Mouse (Mus musculus): Measurements from ENCODE around the gene Schip1. TPM values are rescaled to one million over a fixed set of nuclear protein-coding genes. Genes with fewer than 3 reads are reported as not detected.

The Schip1 gene
- polyA plus RNA-seq, 2 experiments = 1.1 to 1.6 TPM

- Histone ChIP-seq H3K4me3 (ENCODE audit: insufficient read depth in 1 of 2, low read depth in 2 of 2, low read length in 2 of 2) (no peak overlapping the region), H3K27me3 (ENCODE audit: control insufficient read depth, insufficient read depth, low read length) (no peaks in the 10 kb centered on the region), H3K9ac (replicated peaks) (no peak overlapping the region), H3K27ac (no peak overlapping the region), H3K4me1 (replicated peaks; ENCODE audit: control insufficient read depth in 2 of 2, insufficient read depth in 2 of 2, low read length in 1 of 2) (no peaks in the 10 kb centered on the region), H3K4me2 (ENCODE audit: low read depth) (no peak overlapping the region), H3K36me3 (replicated peaks; ENCODE audit: control insufficient read depth, insufficient read depth, low read depth) (no peaks in the 10 kb centered on the region), H3K9me3 (ENCODE audit: control insufficient read depth, low read length) (no peaks in the 10 kb centered on the region)
- peak in 1 of 3 experiments; percentile 22 for DNase-seq (ENCODE audit: low read depth in 3 of 3, low spot score in 3 of 3)
- WGBS (ENCODE audit: insufficient replicate concordance) = 39% methylated on average over 9 of the region's 9 CpGs
- ATAC-seq (ENCODE audit: insufficient read depth) = no peak
- no peak for TF ChIP-seq EP300 (IDR thresholded peaks at IDR 0.05; ENCODE audit: low read depth)
- TF ChIP-seq CTCF (IDR thresholded peaks at IDR 0.05; ENCODE audit: low read depth) = peak; percentile 72
Observed at GRCm38 (mm10) chr3:68045475-68046416, 18.9 kb upstream of the Schip1 start.

GRCm38 (mm10) chr3:68053538-68053937, 11.1 kb upstream of the Schip1 start:
- no peaks in the 10 kb centered on the region for H3K4me1 ChIP-seq (replicated peaks; ENCODE audit: control insufficient read depth in 2 of 2, insufficient read depth in 2 of 2, low read length in 1 of 2)
- H3K36me3 ChIP-seq (replicated peaks; ENCODE audit: control insufficient read depth, insufficient read depth, low read depth) = no peaks in the 10 kb centered on the region
- DNase-seq (ENCODE audit: low read depth in 3 of 3, low spot score in 3 of 3) (peak in 1 of 3 experiments; percentile 4), ATAC-seq (ENCODE audit: insufficient read depth) (no peak)
- no peak overlapping the region for H3K27ac ChIP-seq
- WGBS (ENCODE audit: insufficient replicate concordance) = 41% methylated on average over 2 of the region's 2 CpGs
- no peak overlapping the region for H3K4me2 ChIP-seq (ENCODE audit: low read depth)
- no peak overlapping the region for H3K9ac ChIP-seq (replicated peaks)
- H3K9me3 ChIP-seq (ENCODE audit: control insufficient read depth, low read length) = no peaks in the 10 kb centered on the region
- H3K4me3 ChIP-seq (ENCODE audit: insufficient read depth in 1 of 2, low read depth in 2 of 2, low read length in 2 of 2) = no peak overlapping the region
- no peaks in the 10 kb centered on the region for H3K27me3 ChIP-seq (ENCODE audit: control insufficient read depth, insufficient read depth, low read length)
- TF ChIP-seq EP300 (IDR thresholded peaks at IDR 0.05; ENCODE audit: low read depth) = no peak
- peak; percentile 55 for TF ChIP-seq CTCF (IDR thresholded peaks at IDR 0.05; ENCODE audit: low read depth)

- H3K27me3 ChIP-seq (ENCODE audit: control insufficient read depth, insufficient read depth, low read length) = no peaks in the 10 kb centered on the region
- H3K9ac ChIP-seq (replicated peaks) = no peak overlapping the region
- ATAC-seq (ENCODE audit: insufficient read depth) (no peak), DNase-seq (ENCODE audit: low read depth in 3 of 3, low spot score in 3 of 3) (no peak)
- no peaks in the 10 kb centered on the region for H3K9me3 ChIP-seq (ENCODE audit: control insufficient read depth, low read length)
- no peak overlapping the region for H3K4me3 ChIP-seq (ENCODE audit: insufficient read depth in 1 of 2, low read depth in 2 of 2, low read length in 2 of 2)
- no peaks in the 10 kb centered on the region for H3K4me1 ChIP-seq (replicated peaks; ENCODE audit: control insufficient read depth in 2 of 2, insufficient read depth in 2 of 2, low read length in 1 of 2)
- TF ChIP-seq EP300 (IDR thresholded peaks at IDR 0.05; ENCODE audit: low read depth) (no peak), CTCF (IDR thresholded peaks at IDR 0.05; ENCODE audit: low read depth) (no peak)
- no peak overlapping the region for H3K4me2 ChIP-seq (ENCODE audit: low read depth)
- no peaks in the 10 kb centered on the region for H3K36me3 ChIP-seq (replicated peaks; ENCODE audit: control insufficient read depth, insufficient read depth, low read depth)
- H3K27ac ChIP-seq = no peak overlapping the region
- WGBS (ENCODE audit: insufficient replicate concordance) = 39% methylated on average over 13 of the region's 13 CpGs
Observed at GRCm38 (mm10) chr3:68055071-68055470, 9.5 kb upstream of the Schip1 start.

- ATAC-seq (ENCODE audit: insufficient read depth) = no peak
- peak; percentile 67 for TF ChIP-seq CTCF (IDR thresholded peaks at IDR 0.05; ENCODE audit: low read depth)
- no peak for TF ChIP-seq EP300 (IDR thresholded peaks at IDR 0.05; ENCODE audit: low read depth)
Observed at GRCm38 (mm10) chr3:68056373-68057275, 8.0 kb upstream of the Schip1 start.

More at GRCm38 (mm10) chr3:68056373-68057275, 8.0 kb upstream of the Schip1 start:
- Histone ChIP-seq H3K4me1 (replicated peaks; ENCODE audit: control insufficient read depth in 2 of 2, insufficient read depth in 2 of 2, low read length in 1 of 2) (no peaks in the 10 kb centered on the region), H3K4me3 (ENCODE audit: insufficient read depth in 1 of 2, low read depth in 2 of 2, low read length in 2 of 2) (peak overlapping the region; percentile 34 to 55), H3K9ac (replicated peaks) (no peak overlapping the region), H3K4me2 (ENCODE audit: low read depth) (peak overlapping the region; percentile 36), H3K36me3 (replicated peaks; ENCODE audit: control insufficient read depth, insufficient read depth, low read depth) (no peaks in the 10 kb centered on the region), H3K27me3 (ENCODE audit: control insufficient read depth, insufficient read depth, low read length) (no peaks in the 10 kb centered on the region), H3K9me3 (ENCODE audit: control insufficient read depth, low read length) (no peaks in the 10 kb centered on the region), H3K27ac (no peak overlapping the region)
- WGBS (ENCODE audit: insufficient replicate concordance) = 51% methylated on average over 23 of the region's 23 CpGs
- DNase-seq (ENCODE audit: low read depth in 3 of 3, low spot score in 3 of 3) = peak; percentile 25 to 33 (median 31)
